Mouse (Mus musculus) midbrain, embryonic 14.5 days (tissue): ENCODE data around the gene Peak1. TPM values are rescaled to one million over a fixed set of nuclear protein-coding genes. Genes with fewer than 3 reads are reported as not detected.

Source experiments
- ATAC-seq: fragments of 200-750 bp; cut with Nextera tagmentation; 2 replicates; pipeline ENCODE4 v1.8.0; 2017; ENCODE audit warnings: moderate number of reproducible peaks, moderate library complexity; ENCODE audit not compliant: low FRiP score, low TSS enrichment
- DNase-seq: peaks from one replicate; pipeline ENCODE4 v3.0.0-alpha.2; 2015
- H3K27ac ChIP-seq: fragments of 300-500 bp; sonication (generic); replicated peaks from 2 replicates; pipeline ENCODE4 v1.5.1; 2014; ENCODE audit warnings: mild to moderate bottlenecking, low read depth, low read length, moderate library complexity
- H3K27me3 ChIP-seq: fragments of 300-500 bp; sonication (generic); 2 replicates; pipeline ENCODE4 v1.6.1; 2014; ENCODE audit warnings: low read length, control low read depth, mixed read lengths; ENCODE audit not compliant: control insufficient read depth, insufficient read depth
- H3K36me3 ChIP-seq: fragments of 300-500 bp; sonication (generic); 2 replicates; pipeline ENCODE4 v1.6.1; 2014; ENCODE audit warnings: low read length, control low read depth; ENCODE audit not compliant: control insufficient read depth, insufficient read depth
- H3K4me1 ChIP-seq: fragments of 300-500 bp; sonication (generic); 2 replicates; pipeline ENCODE4 v1.6.1; 2014; ENCODE audit warnings: mild to moderate bottlenecking, antibody characterized with exemption, low read length, control low read depth; ENCODE audit not compliant: control insufficient read depth, insufficient read depth
- H3K4me2 ChIP-seq: fragments of 300-500 bp; sonication (generic); 2 replicates; pipeline ENCODE4 v1.6.1; 2014; ENCODE audit warnings: mild to moderate bottlenecking, low read length, moderate library complexity
- H3K4me3 ChIP-seq: fragments of 300-500 bp; sonication (generic); replicated peaks from 2 replicates; pipeline ENCODE4 v1.5.1; 2014; ENCODE audit warnings: low read depth, low read length
- H3K9ac ChIP-seq: fragments of 300-500 bp; sonication (generic); replicated peaks from 2 replicates; pipeline ENCODE4 v1.6.1; 2014; ENCODE audit warnings: mild to moderate bottlenecking, low read length, moderate library complexity
- H3K9me3 ChIP-seq: fragments of 300-500 bp; sonication (generic); 2 replicates; pipeline ENCODE4 v1.6.1; 2016; ENCODE audit warnings: low read length, control low read depth, mixed read lengths; ENCODE audit not compliant: control insufficient read depth
- whole genome bisulfite sequencing: fragments of 180-500 bp; shearing (Covaris S2); extraction: QIAGEN DNeasy Blood & Tissue Kit; methylation state at CpG from one replicate; pipeline ENCODE4 v1.1.7; 2014; 5-methylcytosine and 5-hydroxymethylcytosine counted together
- polyA plus RNA-seq: library from polyadenylated mRNA; unstranded; fragments of >200 nt; fragmentation: Nextera tagmentation; extraction: Ambion mirVana; gene quantifications from 2 replicates; pipeline ENCODE4 v1.2.1, GENCODE M21; 2014

Gene Peak1
- polyA plus RNA-seq, 1 experiment from 2014 or later, result 4.7 TPM

DNA sequence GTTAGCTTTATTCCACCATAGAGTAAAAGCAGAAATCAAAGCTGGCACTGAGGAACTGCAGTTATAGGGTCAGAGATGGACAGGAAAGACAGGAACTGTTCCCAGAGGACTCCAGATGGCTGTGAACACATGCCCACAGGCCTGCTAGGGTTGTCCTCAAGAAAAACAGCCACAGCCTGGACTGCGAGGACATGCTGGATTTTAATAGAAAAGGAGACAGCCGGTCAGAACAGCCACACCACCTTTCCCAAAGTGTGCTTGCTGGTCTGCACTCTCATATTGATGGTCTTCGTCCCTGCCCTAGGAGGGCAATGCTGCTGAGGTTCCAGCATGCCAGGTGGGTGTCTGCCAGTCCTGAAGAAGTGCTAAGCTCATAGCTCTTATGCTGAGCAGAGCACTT is 148.8 kb downstream of the Peak1 start:
- Histone ChIP-seq H3K27me3 (no peaks in the 10 kb centered on the region), H3K27ac (no peak overlapping the region), H3K4me2 (no peak overlapping the region), H3K36me3 (no peaks in the 10 kb centered on the region), H3K4me1 (no peaks in the 10 kb centered on the region), H3K4me3 (no peak overlapping the region), H3K9ac (no peak overlapping the region), H3K9me3 (no peaks in the 10 kb centered on the region)
- DNase-seq (no peak), ATAC-seq (no peak)
- WGBS, result 95% methylated on average over 3 of the region's 3 CpGs

DNA sequence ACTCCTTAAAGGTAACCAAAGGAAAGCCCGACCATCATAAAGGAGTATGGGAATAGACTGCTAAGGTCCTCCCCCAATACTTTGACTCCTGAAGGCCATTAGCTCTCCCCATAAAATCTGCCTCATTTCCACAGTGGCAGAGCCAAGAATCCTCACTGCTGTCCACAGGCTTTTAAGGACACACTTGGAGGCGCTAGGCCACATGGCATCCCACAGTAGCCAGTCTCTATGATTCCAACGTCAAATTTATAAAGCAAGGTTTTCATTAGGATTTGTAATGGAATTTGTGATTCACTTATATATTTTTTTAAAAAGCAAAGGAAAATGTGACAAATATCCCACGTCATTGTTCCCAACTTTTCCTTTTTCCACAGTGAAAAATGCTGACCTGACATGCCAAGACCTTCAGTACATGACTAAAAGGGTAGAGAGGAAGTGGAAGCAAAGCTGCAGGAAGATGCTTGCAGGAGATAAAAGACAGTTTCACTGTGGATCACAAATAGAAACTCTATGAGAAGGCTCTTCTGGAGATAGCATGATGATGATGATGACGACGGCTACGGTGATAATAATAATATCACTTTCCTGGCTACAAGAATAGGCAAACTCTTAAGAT is 151.6 kb downstream of the Peak1 start:
- WGBS, result 92% methylated on average over 7 of the region's 7 CpGs
- DNase-seq, result no peak
- Histone ChIP-seq H3K36me3 (no peaks in the 10 kb centered on the region), H3K27ac (no peak overlapping the region), H3K4me2 (no peak overlapping the region), H3K9me3 (no peaks in the 10 kb centered on the region), H3K9ac (no peak overlapping the region), H3K4me1 (no peaks in the 10 kb centered on the region), H3K27me3 (no peaks in the 10 kb centered on the region), H3K4me3 (no peak overlapping the region)
- ATAC-seq, result no peak

DNA sequence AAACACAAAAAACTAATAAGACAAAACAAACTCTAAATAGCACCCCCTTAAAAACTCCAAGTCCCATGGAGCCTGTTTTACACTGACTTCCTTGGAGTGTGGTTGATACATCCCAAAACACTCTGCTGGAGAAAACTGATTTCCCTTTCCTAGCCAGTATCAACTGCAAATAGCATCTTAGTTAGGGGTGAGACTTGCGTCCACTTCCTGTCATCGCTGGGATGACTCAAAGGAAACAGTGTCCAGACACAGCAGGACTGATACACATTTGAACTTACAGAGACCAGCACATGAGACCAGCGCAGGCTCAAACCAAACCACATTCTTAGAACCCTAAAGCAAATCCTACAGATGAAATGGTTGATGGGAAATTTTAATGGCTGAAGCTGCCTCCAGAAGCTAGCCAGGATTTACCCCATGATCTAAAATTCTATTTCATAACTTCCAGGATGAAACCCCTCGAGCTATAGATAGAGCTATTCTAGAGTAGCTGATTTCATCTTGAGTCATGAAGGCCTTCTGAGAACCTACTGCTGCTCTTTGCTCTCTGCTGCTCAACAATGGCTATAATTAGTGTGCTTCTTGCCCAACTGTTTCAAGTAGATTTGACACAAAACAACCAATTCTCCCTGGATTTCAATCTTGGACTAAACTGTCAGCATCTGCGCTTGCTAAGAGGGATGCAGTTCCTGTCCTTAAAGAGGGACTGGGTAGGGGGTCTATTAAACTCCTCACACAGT is 152.2 kb downstream of the Peak1 start:
- no peaks in the 10 kb centered on the region for H3K4me1 ChIP-seq
- ATAC-seq (no peak), DNase-seq (no peak)
- H3K27ac ChIP-seq, result no peak overlapping the region
- H3K9ac ChIP-seq, result no peak overlapping the region
- H3K9me3 ChIP-seq, result peaks cover under 1% of the 10 kb centered on the region; the same call in 1 of the 2 replicates
- H3K27me3 ChIP-seq, result no peaks in the 10 kb centered on the region
- no peak overlapping the region for H3K4me3 ChIP-seq
- no peaks in the 10 kb centered on the region for H3K36me3 ChIP-seq
- H3K4me2 ChIP-seq, result no peak overlapping the region
- WGBS, result 87% methylated on average over 5 of the region's 5 CpGs

DNA sequence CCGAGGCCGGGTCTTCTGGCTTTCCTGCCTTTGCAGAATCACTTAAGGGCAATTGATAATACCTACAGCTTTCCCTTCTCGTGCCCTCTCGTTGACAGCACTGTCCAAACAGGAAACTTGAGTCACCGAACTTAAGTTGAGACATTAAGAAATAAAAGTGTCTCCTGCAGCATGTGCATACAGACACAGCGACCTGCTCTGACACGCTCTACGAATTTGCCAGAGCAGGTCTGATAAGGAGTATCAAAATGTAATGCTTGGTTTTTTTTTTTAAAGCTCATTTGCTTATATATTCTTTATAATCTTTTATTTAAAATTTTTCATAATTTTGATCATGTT is 152.9 kb downstream of the Peak1 start:
- ATAC-seq (no peak), DNase-seq (no peak)
- Histone ChIP-seq H3K4me2 (no peak overlapping the region), H3K4me3 (no peak overlapping the region), H3K27me3 (no peaks in the 10 kb centered on the region), H3K9me3 (peaks cover 6% of the 10 kb centered on the region), H3K9ac (no peak overlapping the region), H3K4me1 (no peaks in the 10 kb centered on the region), H3K36me3 (no peaks in the 10 kb centered on the region), H3K27ac (no peak overlapping the region)
- 80% methylated on average over 8 of the region's 8 CpGs for WGBS

DNA sequence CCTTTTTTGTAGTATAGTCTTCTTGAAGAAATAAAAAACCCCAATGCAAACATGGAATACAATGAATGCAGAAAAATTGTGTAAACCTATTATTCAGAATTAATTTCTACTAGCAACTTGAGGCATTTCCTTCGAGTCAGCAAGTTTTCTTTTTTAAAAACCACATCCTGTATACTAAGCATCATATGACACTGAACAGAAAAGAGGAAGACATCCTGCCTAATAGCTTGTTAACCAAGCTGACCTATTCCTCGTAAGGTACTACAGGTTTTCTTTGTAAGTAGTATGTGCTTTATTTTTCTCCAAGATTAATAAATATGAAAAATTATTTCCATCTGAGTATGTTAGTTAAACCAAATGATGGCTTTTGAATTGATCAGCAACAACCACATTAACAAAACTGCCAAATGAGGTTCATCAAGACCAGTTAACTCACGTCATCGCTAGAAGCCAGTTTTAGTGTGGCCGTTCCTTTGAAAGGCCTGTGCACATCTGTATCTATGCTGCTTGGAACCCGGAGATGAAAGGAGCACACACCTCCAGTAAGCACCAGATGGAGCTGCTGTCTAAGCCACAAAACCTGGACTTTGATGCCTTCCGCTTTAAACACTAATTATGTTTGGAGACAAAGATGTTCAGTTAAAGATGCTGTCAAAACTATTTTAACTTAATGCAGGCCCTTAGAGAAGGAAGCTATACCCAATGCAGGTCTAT is 153.4 kb downstream of the Peak1 start:
- ATAC-seq, result no peak
- Histone ChIP-seq H3K9me3 (peaks cover 6% of the 10 kb centered on the region), H3K36me3 (no peaks in the 10 kb centered on the region), H3K27ac (no peak overlapping the region), H3K4me1 (no peaks in the 10 kb centered on the region), H3K4me3 (no peak overlapping the region), H3K27me3 (no peaks in the 10 kb centered on the region), H3K9ac (no peak overlapping the region), H3K4me2 (no peak overlapping the region)
- WGBS, result 74% methylated on average over 7 of the region's 7 CpGs
- peak; percentile 84 for DNase-seq

DNA sequence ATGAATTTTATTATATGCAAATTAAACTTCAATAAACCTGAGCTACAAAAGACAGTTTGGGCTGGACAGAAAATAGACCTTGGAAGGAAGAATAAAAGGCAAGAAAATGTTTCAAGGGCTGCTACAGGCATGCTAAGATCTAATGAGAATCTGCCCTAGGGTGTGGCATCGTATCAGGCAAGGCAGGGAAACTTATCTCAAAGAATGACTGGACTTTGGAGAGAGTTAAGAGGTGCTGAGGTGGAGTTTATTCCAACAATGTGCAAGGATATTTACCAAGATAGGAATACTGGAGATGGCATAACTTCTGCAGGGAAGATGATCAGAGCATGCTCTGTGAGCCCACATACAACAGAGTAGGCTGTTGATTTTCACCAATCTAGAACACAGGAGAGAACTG is 154.8 kb downstream of the Peak1 start:
- no peaks in the 10 kb centered on the region for H3K27me3 ChIP-seq
- no peak for ATAC-seq
- no peaks in the 10 kb centered on the region for H3K36me3 ChIP-seq
- peaks cover 6% of the 10 kb centered on the region for H3K9me3 ChIP-seq
- H3K27ac ChIP-seq, result no peak overlapping the region
- 85% methylated on average over 1 of the region's 1 CpGs for WGBS
- no peaks in the 10 kb centered on the region for H3K4me1 ChIP-seq
- no peak overlapping the region for H3K4me3 ChIP-seq
- no peak overlapping the region for H3K9ac ChIP-seq
- no peak overlapping the region for H3K4me2 ChIP-seq
- DNase-seq, result no peak

DNA sequence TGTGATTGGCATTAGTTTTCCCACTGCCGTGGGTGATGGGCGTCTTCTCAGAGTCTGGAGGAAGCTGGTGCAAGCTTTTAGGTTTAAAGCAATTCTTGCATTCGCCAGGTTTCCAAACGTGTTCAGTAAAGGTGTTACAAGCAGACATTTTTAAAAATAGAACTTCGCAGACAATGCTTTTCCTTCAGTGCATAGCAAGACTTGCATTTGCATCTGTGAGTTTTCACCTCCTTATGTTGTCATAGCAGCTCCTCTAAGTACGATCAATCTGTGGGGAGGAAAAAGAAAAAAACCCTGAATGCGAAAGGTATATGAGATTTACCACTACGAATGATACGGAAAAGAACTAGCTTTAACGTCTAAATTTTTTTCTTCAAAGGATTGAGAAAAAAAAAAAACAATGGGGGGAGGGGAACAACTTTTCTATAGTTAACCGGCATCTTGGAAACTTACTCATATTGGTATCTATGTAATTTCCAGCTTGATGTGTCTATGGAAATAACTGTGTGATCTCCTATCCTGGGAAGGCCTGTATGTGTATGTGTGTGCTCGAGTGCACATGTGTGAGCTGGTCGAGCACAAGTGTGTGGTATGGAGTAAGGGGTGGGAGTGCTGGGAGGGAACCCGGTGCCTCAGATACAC is 157.3 kb downstream of the Peak1 start:
- DNase-seq (no peak), ATAC-seq (no peak)
- 89% methylated on average over 14 of the region's 14 CpGs for WGBS
- Histone ChIP-seq H3K9ac (no peak overlapping the region), H3K27me3 (no peaks in the 10 kb centered on the region), H3K4me1 (no peaks in the 10 kb centered on the region), H3K36me3 (no peaks in the 10 kb centered on the region), H3K27ac (no peak overlapping the region), H3K4me3 (no peak overlapping the region), H3K9me3 (peaks cover 6% of the 10 kb centered on the region), H3K4me2 (no peak overlapping the region)

DNA sequence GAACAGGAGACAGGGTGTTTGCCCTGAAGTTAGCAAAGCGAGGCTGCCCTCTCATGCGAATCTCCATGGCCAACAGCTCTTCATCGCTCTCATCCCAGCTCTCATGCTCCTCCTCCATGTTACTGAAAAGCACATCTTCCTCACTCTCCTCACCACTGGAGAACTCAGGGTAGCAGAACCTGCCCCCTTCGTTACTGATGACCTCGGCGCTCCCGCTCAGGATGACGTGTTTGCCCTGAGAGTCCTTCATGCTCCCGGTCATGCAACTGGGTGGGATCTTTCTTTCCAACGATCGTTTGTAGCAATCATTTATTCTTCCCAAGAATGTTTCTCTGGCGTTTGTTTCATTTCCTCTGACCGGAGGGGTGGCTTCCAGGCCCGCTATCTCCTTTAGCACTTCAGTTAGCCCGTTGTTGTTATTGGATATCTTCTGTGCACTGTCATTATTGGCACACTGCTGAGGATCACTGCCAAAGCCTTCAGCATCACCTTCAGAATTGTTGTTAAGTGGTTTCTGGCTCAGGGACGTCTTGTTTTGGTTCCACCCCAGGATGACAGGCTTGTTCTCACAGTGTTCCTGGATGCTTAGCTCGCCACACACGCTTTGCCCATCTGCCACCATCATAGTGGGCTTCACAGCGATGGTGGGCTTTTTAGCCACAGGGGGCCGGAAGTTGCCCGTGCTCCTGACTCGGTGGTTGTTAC is 157.9 kb downstream of the Peak1 start:
- 92% methylated on average over 22 of the region's 22 CpGs for WGBS
- no peak overlapping the region for H3K4me3 ChIP-seq

More for the DNA sequence above, 157.9 kb downstream of the Peak1 start:
- no peak overlapping the region for H3K9ac ChIP-seq
- H3K4me2 ChIP-seq, result no peak overlapping the region
- ATAC-seq, result no peak
- no peaks in the 10 kb centered on the region for H3K36me3 ChIP-seq
- H3K27me3 ChIP-seq, result no peaks in the 10 kb centered on the region
- no peak for DNase-seq
- H3K4me1 ChIP-seq, result no peaks in the 10 kb centered on the region
- no peak overlapping the region for H3K27ac ChIP-seq
- H3K9me3 ChIP-seq, result peaks cover 6% of the 10 kb centered on the region
